Mouse (Mus musculus) midbrain, embryonic 16.5 days (tissue): Measurements from ENCODE around the gene Cactin. TPM values are rescaled to one million over a fixed set of nuclear protein-coding genes. Genes with fewer than 3 reads are reported as not detected.

Source experiments
- ATAC-seq: fragments of 200-750 bp; cut with Nextera tagmentation; 2 replicates; pipeline ENCODE4 v1.8.0; 2017; ENCODE audit warnings: moderate TSS enrichment
- H3K27ac ChIP-seq: fragments of 300-500 bp; sonication (generic); 2 replicates; pipeline ENCODE4 v1.5.1; 2014; ENCODE audit warnings: mild to moderate bottlenecking, low read length, mixed read lengths
- H3K27me3 ChIP-seq: fragments of 300-500 bp; sonication (generic); 2 replicates; pipeline ENCODE4 v1.6.1; 2014; ENCODE audit warnings: low read depth, low read length, mixed read lengths; ENCODE audit not compliant: control insufficient read depth, insufficient read depth
- H3K36me3 ChIP-seq: fragments of 300-500 bp; sonication (generic); 2 replicates; pipeline ENCODE4 v1.6.1; 2014; ENCODE audit warnings: mild to moderate bottlenecking, low read length, moderate library complexity, mixed read lengths; ENCODE audit not compliant: control insufficient read depth, insufficient read depth
- H3K4me1 ChIP-seq: fragments of 300-500 bp; sonication (generic); 2 replicates; pipeline ENCODE4 v1.6.1; 2014; ENCODE audit warnings: mild to moderate bottlenecking, low read length, mixed read lengths; ENCODE audit not compliant: control insufficient read depth, insufficient read depth
- H3K4me2 ChIP-seq: fragments of 300-500 bp; sonication (generic); 2 replicates; pipeline ENCODE4 v1.6.1; 2014; ENCODE audit warnings: mild to moderate bottlenecking, low read length, mixed read lengths
- H3K4me3 ChIP-seq: fragments of 300-500 bp; sonication (generic); 2 replicates; pipeline ENCODE4 v1.5.1; 2014; ENCODE audit warnings: low read depth, mild to moderate bottlenecking, low read length, moderate library complexity, mixed read lengths
- H3K9ac ChIP-seq: fragments of 300-500 bp; sonication (generic); 2 replicates; pipeline ENCODE4 v1.6.1; 2014; ENCODE audit warnings: low read depth, low read length, mixed read lengths
- H3K9me3 ChIP-seq: fragments of 300-500 bp; sonication (generic); replicated peaks from 2 replicates; pipeline ENCODE4 v1.6.1; 2014; ENCODE audit warnings: mild to moderate bottlenecking, low read length, mixed read lengths; ENCODE audit not compliant: control insufficient read depth, poor library complexity, severe bottlenecking
- WGBS: fragments of 180-500 bp; shearing (Covaris S2); extraction: QIAGEN DNeasy Blood & Tissue Kit; methylation state at CpG from one replicate; pipeline ENCODE4 v1.1.7; 2014; 5-methylcytosine and 5-hydroxymethylcytosine counted together
- polyA plus RNA-seq: library from polyadenylated mRNA; unstranded; fragments of >200 nt; fragmentation: Nextera tagmentation; extraction: Ambion mirVana; gene quantifications from 2 replicates; pipeline ENCODE4 v1.2.1, GENCODE M21; 2015

The Cactin gene
- polyA plus RNA-seq, 1 experiment from 2014 or later: 27.6 TPM

DNA sequence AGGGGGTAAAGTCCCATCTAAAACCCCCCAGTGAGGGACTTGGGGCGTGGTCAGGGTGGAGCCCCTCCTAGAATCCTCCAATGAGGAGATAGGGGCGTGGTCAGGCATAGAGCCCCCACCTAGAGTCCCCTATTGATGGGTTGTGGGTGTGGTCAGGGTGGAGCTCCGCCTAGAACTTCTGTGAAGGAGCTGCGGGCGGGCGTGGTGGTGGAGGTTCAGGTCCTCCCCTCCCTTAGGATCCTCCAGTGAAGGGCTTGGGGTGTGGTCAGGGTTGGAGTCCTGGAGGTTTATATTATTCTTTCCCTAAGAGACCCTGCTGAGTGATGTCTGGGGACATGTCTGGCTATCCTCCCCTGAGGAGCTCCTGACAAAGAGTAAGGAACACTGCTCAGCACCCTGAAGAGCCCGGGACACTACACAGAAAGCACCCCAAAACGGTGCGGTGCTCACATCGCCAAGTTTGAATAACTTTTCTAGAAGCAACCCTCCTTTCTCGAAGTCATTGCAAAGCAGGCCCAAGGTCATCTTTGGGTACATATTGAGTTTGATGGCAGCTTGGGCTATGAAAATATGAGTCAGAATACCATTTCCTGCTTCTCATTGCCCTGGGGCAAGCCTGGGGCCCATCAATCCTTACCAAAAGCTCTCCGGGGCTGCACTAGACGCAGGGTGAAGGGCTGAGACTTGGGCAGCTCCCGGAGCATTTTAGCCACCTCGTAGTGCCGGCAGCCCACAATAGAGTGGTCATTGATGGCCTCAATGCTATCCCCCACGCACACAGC lies 19.8 kb downstream of the Cactin start:
- no peak overlapping the region for H3K4me2 ChIP-seq
- no peak overlapping the region for H3K4me3 ChIP-seq
- WGBS: 37% methylated on average over 17 of the region's 17 CpGs
- H3K27me3 ChIP-seq: peaks cover 38% of the 10 kb centered on the region
- no peaks in the 10 kb centered on the region for H3K36me3 ChIP-seq
- no peak overlapping the region for H3K27ac ChIP-seq
- H3K9me3 ChIP-seq: no peaks in the 10 kb centered on the region
- ATAC-seq: no peak
- no peak overlapping the region for H3K9ac ChIP-seq
- peaks cover 6% of the 10 kb centered on the region for H3K4me1 ChIP-seq

DNA sequence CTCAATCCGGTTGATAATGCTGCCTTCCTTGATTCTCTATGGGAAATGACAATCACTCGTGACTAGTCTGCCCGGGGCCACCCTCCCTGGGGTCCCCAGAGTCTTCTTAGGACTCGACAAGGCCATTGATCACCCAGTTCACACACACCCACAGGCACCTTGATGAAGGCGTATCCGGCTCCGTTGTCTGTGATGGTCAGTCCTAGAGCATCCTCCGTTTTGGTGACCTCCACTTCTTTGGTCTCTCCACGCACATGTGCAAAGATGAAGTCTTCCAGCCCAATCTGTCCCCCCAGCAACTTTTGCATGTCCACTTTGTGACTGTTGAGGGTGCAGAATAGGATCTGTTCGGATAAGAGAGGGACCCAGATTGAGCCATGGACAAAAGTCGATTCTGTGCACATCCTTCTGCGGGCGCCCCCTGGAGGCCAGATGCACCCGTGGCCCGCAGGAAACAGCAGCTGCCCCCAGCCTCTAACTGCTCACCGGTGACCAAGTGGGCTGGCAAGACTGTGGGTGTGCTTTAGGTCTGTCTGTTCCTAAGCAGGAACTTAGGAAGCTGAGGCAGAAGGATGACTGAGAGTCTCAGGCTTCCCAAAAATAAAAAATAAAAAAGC lies 20.5 kb downstream of the Cactin start:
- H3K27ac ChIP-seq: no peak overlapping the region
- no peak for ATAC-seq
- H3K4me2 ChIP-seq: no peak overlapping the region
- no peak overlapping the region for H3K9ac ChIP-seq
- H3K27me3 ChIP-seq: peaks cover 38% of the 10 kb centered on the region
- H3K4me3 ChIP-seq: no peak overlapping the region
- WGBS: 40% methylated on average over 16 of the region's 16 CpGs
- H3K4me1 ChIP-seq: peaks cover 8% of the 10 kb centered on the region
- no peaks in the 10 kb centered on the region for H3K9me3 ChIP-seq
- H3K36me3 ChIP-seq: no peaks in the 10 kb centered on the region

DNA sequence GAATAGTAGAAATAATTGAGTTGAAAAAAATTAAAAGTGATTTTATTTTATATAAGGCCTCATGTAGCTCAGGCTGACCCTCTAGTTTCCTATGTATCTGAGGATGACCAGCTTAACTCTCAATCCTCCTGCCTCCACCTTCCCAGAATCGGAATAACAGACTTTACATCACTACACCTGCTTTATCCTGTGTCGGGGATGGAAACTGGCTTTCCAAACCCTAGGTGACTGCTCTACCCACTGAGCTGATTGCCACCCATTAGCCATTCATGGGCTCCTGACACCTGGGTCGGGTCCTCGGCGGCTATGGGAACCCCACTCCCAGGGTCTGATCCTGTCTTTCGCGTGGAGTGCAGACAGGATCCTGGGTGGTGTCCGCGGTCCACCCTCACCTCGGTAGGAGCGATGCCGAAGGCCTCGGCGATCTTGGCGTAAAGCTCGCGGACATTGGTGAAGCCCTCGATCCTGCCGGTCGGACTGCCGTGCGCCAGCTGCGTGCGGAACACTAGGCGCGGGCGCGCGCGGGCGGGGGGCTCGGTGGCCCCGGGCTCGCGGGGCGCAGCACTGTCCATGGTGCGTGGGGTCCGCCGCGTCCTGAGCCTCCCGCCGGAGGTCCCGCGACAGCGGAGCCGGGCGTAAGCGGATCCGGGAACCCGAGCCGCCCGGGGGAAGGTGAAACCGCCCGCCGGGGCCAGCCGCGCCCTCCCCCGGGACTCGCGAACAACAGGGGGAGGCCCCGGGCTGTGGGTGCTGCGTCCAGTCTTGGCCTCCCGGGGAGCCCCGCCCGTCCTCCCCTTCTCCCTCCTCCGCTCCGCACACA lies 22.0 kb downstream of the Cactin start, which contains the start of gene Gipc3:
Gipc3 (minus strand) TSS at position 581 of the 820 bp plus-strand sequence.
- Histone ChIP-seq H3K36me3 (no peaks in the 10 kb centered on the region), H3K4me3 (peak within 1 kb of the TSS; percentile 43), H3K4me1 (peaks cover 15% of the 10 kb centered on the region), H3K27ac (no peak within 1 kb of the TSS), H3K9ac (peak within 1 kb of the TSS; percentile 63), H3K27me3 (peaks cover 38% of the 10 kb centered on the region), H3K9me3 (no peaks in the 10 kb centered on the region), H3K4me2 (peak within 1 kb of the TSS; percentile 71)
- 4% methylated on average over 64 of the region's 67 CpGs for WGBS
- no peak for ATAC-seq

DNA sequence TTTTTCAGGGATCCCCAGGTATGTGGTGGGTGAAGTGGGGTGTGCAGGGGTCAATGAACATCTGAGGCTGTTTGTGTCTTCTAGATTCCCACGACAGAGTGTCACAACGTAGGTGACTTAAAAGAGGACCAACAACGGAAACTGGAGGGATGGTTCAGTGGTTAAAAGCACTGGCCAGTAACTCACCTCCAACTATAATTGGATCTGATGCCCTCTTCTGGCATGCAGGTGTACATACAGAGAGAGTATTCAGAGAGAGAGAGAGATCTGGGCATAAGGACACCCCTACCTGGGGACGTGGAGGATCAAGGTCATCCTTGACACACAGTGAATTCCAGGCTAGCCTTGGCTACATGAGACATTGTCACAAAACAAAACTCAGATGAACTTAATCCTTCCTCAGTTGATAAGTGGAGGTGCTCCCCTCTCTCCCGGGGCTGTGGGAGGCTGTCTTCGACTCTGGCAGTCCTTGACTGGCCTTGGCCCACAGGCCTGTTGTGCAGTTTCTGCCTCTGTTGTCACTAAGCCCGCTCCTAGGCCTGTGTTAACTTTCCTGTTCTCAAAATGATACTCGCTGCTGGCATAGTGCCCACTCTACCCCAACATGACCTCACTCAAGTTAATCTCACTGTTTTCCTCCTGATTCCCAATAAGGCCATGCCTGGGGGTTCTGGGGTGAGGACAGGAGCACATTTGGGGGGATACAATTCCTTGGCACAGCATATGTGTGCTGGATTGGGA lies 23.7 kb downstream of the Cactin start:
- WGBS: 58% methylated on average over 8 of the region's 8 CpGs
- peaks cover 38% of the 10 kb centered on the region for H3K27me3 ChIP-seq
- H3K36me3 ChIP-seq: no peaks in the 10 kb centered on the region
- H3K4me2 ChIP-seq: no peak overlapping the region
- H3K27ac ChIP-seq: no peak overlapping the region
- H3K4me3 ChIP-seq: no peak overlapping the region
- H3K4me1 ChIP-seq: peaks cover 15% of the 10 kb centered on the region
- ATAC-seq: no peak
- H3K9me3 ChIP-seq: no peaks in the 10 kb centered on the region
- no peak overlapping the region for H3K9ac ChIP-seq

DNA sequence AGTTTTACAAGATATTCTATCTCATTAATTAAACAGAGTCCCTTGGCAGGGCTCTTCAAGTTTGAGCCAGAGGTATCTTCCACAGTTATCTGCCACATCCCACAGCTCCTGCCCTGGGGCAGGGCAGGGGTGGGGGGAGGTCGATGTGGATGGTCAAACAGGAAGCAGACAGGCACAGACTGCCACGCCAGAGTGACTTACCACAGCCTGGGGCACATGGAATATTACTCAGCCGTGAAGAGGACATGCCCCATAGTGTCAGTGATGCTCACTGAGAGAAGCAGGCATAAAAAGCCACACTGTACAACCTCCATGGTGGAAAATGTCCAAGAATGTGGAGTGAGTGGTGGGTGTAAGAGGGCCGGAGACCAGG lies 24.2 kb downstream of the Cactin start:
- 85% methylated on average over 4 of the region's 4 CpGs for WGBS
- ATAC-seq: no peak
- H3K4me3 ChIP-seq: no peak overlapping the region
- no peaks in the 10 kb centered on the region for H3K36me3 ChIP-seq
- peaks cover 38% of the 10 kb centered on the region for H3K27me3 ChIP-seq
- H3K4me1 ChIP-seq: peaks cover 19% of the 10 kb centered on the region
- no peak overlapping the region for H3K9ac ChIP-seq
- H3K27ac ChIP-seq: no peak overlapping the region
- no peaks in the 10 kb centered on the region for H3K9me3 ChIP-seq
- H3K4me2 ChIP-seq: no peak overlapping the region

DNA sequence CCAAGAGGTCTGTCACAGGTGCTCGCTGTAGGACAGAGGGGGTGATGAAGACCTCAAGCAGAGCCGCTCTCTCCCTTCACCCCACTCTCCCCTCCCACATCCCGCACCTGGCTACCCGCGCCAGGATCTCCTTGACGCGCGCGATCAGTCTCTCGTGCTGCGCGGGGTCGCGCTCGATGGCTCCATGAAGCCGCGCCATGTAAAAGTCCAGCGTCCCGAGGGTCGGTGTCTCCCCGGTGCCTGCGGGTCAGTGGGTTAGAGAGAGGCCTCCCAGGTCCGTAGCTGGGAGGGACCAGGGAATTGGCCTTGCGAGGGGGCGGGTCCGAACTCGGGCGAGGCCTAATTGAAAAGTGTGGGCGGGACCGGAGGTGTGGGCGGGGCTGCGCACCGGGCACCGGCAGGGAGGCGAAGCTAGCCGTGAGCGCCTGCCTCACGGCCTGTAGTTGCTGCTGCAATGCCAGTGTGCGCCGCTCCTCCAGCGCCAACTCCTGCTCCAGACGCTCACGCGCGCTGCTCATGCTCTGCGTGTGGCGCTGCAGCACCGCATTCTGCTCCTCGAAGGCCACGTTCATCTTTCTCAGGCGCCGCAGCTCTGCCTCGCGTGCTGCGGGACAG lies 25.7 kb downstream of the Cactin start:
- 0 out of 2 replicates have a peak, but pooled peaks have one; percentile 15 for ATAC-seq
- Histone ChIP-seq H3K4me3 (peak overlapping the region; percentile 37), H3K27me3 (peaks cover 30% of the 10 kb centered on the region), H3K36me3 (no peaks in the 10 kb centered on the region), H3K9me3 (no peaks in the 10 kb centered on the region), H3K4me2 (peak overlapping the region; percentile 65), H3K27ac (no peak overlapping the region), H3K9ac (peak overlapping the region; percentile 57), H3K4me1 (peaks cover 25% of the 10 kb centered on the region)
- 8% methylated on average over 51 of the region's 55 CpGs for WGBS

DNA sequence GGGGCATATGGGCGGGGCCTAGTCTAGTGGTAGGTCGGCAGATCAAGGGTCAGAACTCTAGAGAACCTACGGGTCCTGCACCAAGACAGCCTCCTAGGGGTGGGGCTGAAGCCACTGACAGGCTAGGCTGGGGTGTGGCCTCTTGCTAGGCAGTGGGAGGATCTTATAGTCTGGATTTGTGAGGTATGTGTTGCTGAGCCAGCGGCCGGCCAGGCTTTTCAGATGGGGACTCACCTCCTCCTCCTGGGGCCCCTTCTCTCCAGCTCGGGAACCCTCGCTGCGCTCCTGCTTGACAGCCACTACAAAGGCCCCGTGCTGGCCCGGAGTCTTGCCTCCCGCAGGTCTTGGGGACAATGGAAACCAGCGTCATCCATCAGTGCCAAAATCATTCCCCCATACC lies 28.2 kb downstream of the Cactin start:
- Histone ChIP-seq H3K9me3 (no peaks in the 10 kb centered on the region), H3K4me2 (peak overlapping the region; percentile 95), H3K27ac (no peak overlapping the region), H3K27me3 (peaks cover 12% of the 10 kb centered on the region), H3K9ac (peak overlapping the region; percentile 24; the same call in 1 of the 2 replicates), H3K36me3 (no peaks in the 10 kb centered on the region), H3K4me3 (no peak overlapping the region), H3K4me1 (peaks cover 18% of the 10 kb centered on the region)
- 3% methylated on average over 12 of the region's 12 CpGs for WGBS
- ATAC-seq: no peak

DNA sequence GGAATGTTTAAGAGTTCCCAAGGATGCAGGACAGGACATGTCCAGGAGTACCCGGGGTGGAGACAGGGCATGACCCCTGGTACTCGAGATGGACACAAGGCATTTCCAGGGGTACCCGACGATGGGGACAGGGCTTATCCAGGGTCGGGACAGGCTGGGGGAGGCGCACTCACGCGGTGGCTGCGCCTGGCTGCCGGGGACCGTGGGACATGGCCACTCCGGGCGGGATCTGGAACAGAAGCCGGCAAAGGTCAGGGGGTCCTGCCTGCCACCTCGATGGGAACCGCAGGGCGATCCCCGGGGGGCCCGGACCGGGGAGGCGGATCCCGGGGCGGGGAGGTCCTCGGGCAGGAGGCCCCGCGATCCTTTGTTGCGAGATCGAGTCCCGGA lies 29.1 kb downstream of the Cactin start:
- Histone ChIP-seq H3K27ac (no peak overlapping the region), H3K9ac (peak overlapping the region; percentile 67)
- WGBS: 0% methylated on average over 24 of the region's 29 CpGs

More for the DNA sequence above, 29.1 kb downstream of the Cactin start:
- Histone ChIP-seq H3K4me3 (peak overlapping the region; percentile 63), H3K36me3 (no peaks in the 10 kb centered on the region), H3K9me3 (no peaks in the 10 kb centered on the region), H3K27me3 (peaks cover 4% of the 10 kb centered on the region), H3K4me1 (peaks cover 18% of the 10 kb centered on the region), H3K4me2 (peak overlapping the region; percentile 95)
- ATAC-seq: peak; percentile 18
